Mouse (Mus musculus): ENCODE data around the gene Dvl2. TPM values are rescaled to one million over a fixed set of nuclear protein-coding genes. Genes with fewer than 3 reads are reported as not detected.

Dvl2 gene
- polyA plus RNA-seq, 2 experiments: 40.3 to 65.4 TPM

- H3K27me3 ChIP-seq (ENCODE audit: control insufficient read depth, insufficient read depth, low read length): peaks cover 5% of the 10 kb centered on the region; the same call in 1 of the 2 replicates
- H3K36me3 ChIP-seq (ENCODE audit: control insufficient read depth, insufficient read depth, low read length): no peaks in the 10 kb centered on the region
- H3K27ac ChIP-seq (replicated peaks; ENCODE audit: low read depth, low read length): no peak overlapping the region
- no peak overlapping the region for H3K4me3 ChIP-seq (replicated peaks; ENCODE audit: low read length)
- H3K4me1 ChIP-seq (ENCODE audit: control insufficient read depth, insufficient read depth, low read length): no peaks in the 10 kb centered on the region
- ATAC-seq (ENCODE audit: low FRiP score, low read depth): no peak
- whole genome bisulfite sequencing: 73% methylated on average over 1 of the region's 1 CpGs
- DNase-seq (ENCODE audit: low spot score): no peak
- no peak overlapping the region for H3K4me2 ChIP-seq (replicated peaks; ENCODE audit: low read depth, low read length, severe bottlenecking)
- H3K9ac ChIP-seq (ENCODE audit: low read depth, low read length, severe bottlenecking): no peak overlapping the region
- TF ChIP-seq POLR2A (IDR thresholded peaks at IDR 0.05; ENCODE audit: borderline replicate concordance, extremely low read depth, insufficient read depth, insufficient read length): no peak
- no peaks in the 10 kb centered on the region for H3K9me3 ChIP-seq (ENCODE audit: control insufficient read depth, low read length)
Measured at GRCm38 (mm10) chr11:69956218-69956617, 44.2 kb upstream of the Dvl2 start.

- no peak overlapping the region for H3K27ac ChIP-seq (replicated peaks; ENCODE audit: low read depth, low read length)
- H3K9ac ChIP-seq (ENCODE audit: low read depth, low read length, severe bottlenecking): no peak overlapping the region
- no peak overlapping the region for H3K4me2 ChIP-seq (replicated peaks; ENCODE audit: low read depth, low read length, severe bottlenecking)
- ATAC-seq (ENCODE audit: low FRiP score, low read depth) (no peak), DNase-seq (ENCODE audit: low spot score) (no peak)
- peaks cover 40% of the 10 kb centered on the region for H3K27me3 ChIP-seq (ENCODE audit: control insufficient read depth, insufficient read depth, low read length)
- H3K4me1 ChIP-seq (ENCODE audit: control insufficient read depth, insufficient read depth, low read length): no peaks in the 10 kb centered on the region
- no peaks in the 10 kb centered on the region for H3K36me3 ChIP-seq (ENCODE audit: control insufficient read depth, insufficient read depth, low read length)
- TF ChIP-seq POLR2A (IDR thresholded peaks at IDR 0.05; ENCODE audit: borderline replicate concordance, extremely low read depth, insufficient read depth, insufficient read length): no peak
- H3K4me3 ChIP-seq (replicated peaks; ENCODE audit: low read length): no peak overlapping the region
- no peaks in the 10 kb centered on the region for H3K9me3 ChIP-seq (ENCODE audit: control insufficient read depth, low read length)
- 32% methylated on average over 5 of the region's 5 CpGs for WGBS
Measured at GRCm38 (mm10) chr11:69960616-69961015, 39.8 kb upstream of the Dvl2 start.

GRCm38 (mm10) chr11:69961841-69962240 lies 38.6 kb upstream of the Dvl2 start:
- WGBS: 48% methylated on average over 5 of the region's 5 CpGs
- no peak for TF ChIP-seq POLR2A (IDR thresholded peaks at IDR 0.05; ENCODE audit: borderline replicate concordance, extremely low read depth, insufficient read depth, insufficient read length)
- peaks cover 52% of the 10 kb centered on the region for H3K27me3 ChIP-seq (ENCODE audit: control insufficient read depth, insufficient read depth, low read length)

GRCm38 (mm10) chr11:69964650-69965270 lies 35.6 kb upstream of the Dvl2 start, which contains the start of gene Cldn7:
Gene Cldn7, plus strand, starts transcription at chr11:69964779.
- H3K27ac ChIP-seq (replicated peaks; ENCODE audit: low read depth, low read length): no peak within 1 kb of the TSS
- no peaks in the 10 kb centered on the region for H3K9me3 ChIP-seq (ENCODE audit: control insufficient read depth, low read length)
- no peak for TF ChIP-seq POLR2A (IDR thresholded peaks at IDR 0.05; ENCODE audit: borderline replicate concordance, extremely low read depth, insufficient read depth, insufficient read length)
- no peak for DNase-seq (ENCODE audit: low spot score)
- H3K36me3 ChIP-seq (ENCODE audit: control insufficient read depth, insufficient read depth, low read length): peaks cover 21% of the 10 kb centered on the region
- peak within 1 kb of the TSS; percentile 28; the same call in 1 of the 2 replicates for H3K4me2 ChIP-seq (replicated peaks; ENCODE audit: low read depth, low read length, severe bottlenecking)
- no peak for ATAC-seq (ENCODE audit: low FRiP score, low read depth)
- 10% methylated on average over 24 of the region's 24 CpGs for WGBS
- peak within 1 kb of the TSS; percentile 18 for H3K4me3 ChIP-seq (replicated peaks; ENCODE audit: low read length)
- H3K4me1 ChIP-seq (ENCODE audit: control insufficient read depth, insufficient read depth, low read length): 0 out of 2 replicates have a peak, but pooled peaks cover 3% of the 10 kb centered on the region
- no peak within 1 kb of the TSS for H3K9ac ChIP-seq (ENCODE audit: low read depth, low read length, severe bottlenecking)
- H3K27me3 ChIP-seq (ENCODE audit: control insufficient read depth, insufficient read depth, low read length): peaks cover 68% of the 10 kb centered on the region

More at GRCm38 (mm10) chr11:69961841-69962240, 38.6 kb upstream of the Dvl2 start:
- H3K9ac ChIP-seq (ENCODE audit: low read depth, low read length, severe bottlenecking): no peak overlapping the region
- H3K9me3 ChIP-seq (ENCODE audit: control insufficient read depth, low read length): no peaks in the 10 kb centered on the region
- no peak for ATAC-seq (ENCODE audit: low FRiP score, low read depth)
- H3K4me2 ChIP-seq (replicated peaks; ENCODE audit: low read depth, low read length, severe bottlenecking): no peak overlapping the region
- DNase-seq (ENCODE audit: low spot score): no peak
- H3K27ac ChIP-seq (replicated peaks; ENCODE audit: low read depth, low read length): no peak overlapping the region
- H3K36me3 ChIP-seq (ENCODE audit: control insufficient read depth, insufficient read depth, low read length): no peaks in the 10 kb centered on the region
- H3K4me1 ChIP-seq (ENCODE audit: control insufficient read depth, insufficient read depth, low read length): 0 out of 2 replicates have a peak, but pooled peaks cover 2% of the 10 kb centered on the region
- no peak overlapping the region for H3K4me3 ChIP-seq (replicated peaks; ENCODE audit: low read length)

GRCm38 (mm10) chr11:69965271-69966005 lies 35.0 kb upstream of the Dvl2 start:
- H3K4me1 ChIP-seq (ENCODE audit: control insufficient read depth, insufficient read depth, low read length): 0 out of 2 replicates have a peak, but pooled peaks cover 3% of the 10 kb centered on the region
- no peak overlapping the region for H3K27ac ChIP-seq (replicated peaks; ENCODE audit: low read depth, low read length)
- H3K4me3 ChIP-seq (replicated peaks; ENCODE audit: low read length): peak overlapping the region; percentile 37
- H3K4me2 ChIP-seq (replicated peaks; ENCODE audit: low read depth, low read length, severe bottlenecking): peak overlapping the region; percentile 68; the same call in 1 of the 2 replicates
- 2% methylated on average over 49 of the region's 49 CpGs for WGBS
- 0 out of 2 replicates have a peak overlapping the region, but pooled peaks have one; percentile 50 for H3K9ac ChIP-seq (ENCODE audit: low read depth, low read length, severe bottlenecking)
- TF ChIP-seq POLR2A (IDR thresholded peaks at IDR 0.05; ENCODE audit: borderline replicate concordance, extremely low read depth, insufficient read depth, insufficient read length): no peak
- no peak for ATAC-seq (ENCODE audit: low FRiP score, low read depth)
- H3K9me3 ChIP-seq (ENCODE audit: control insufficient read depth, low read length): no peaks in the 10 kb centered on the region
- H3K36me3 ChIP-seq (ENCODE audit: control insufficient read depth, insufficient read depth, low read length): peaks cover 28% of the 10 kb centered on the region
- peaks cover 68% of the 10 kb centered on the region for H3K27me3 ChIP-seq (ENCODE audit: control insufficient read depth, insufficient read depth, low read length)
- DNase-seq (ENCODE audit: low spot score): no peak

All from limb, embryonic 14.5 days (tissue).